In genomic region chr3:99778526-99778925, GRCm38 (mm10) we compare ENCODE assay signal across 13 mouse cellular contexts.
DNase-seq lines count a peak whose midpoint lies in the region; ATAC-seq and TF ChIP-seq lines count a peak whose summit lies in the region.
"Had no signal": no experiment of that assay in that cellular context is flagged by ENCODE, and none has a peak within 500 bp of the region (broad histone marks: within the 10 kb centered on the region; RNA-seq: fewer than 3 reads in every experiment).

No protein-coding gene starts in this region.

- no peaks in the 10 kb centered on the region for H3K4me1 ChIP-seq in limb, embryonic 14.5 days (ENCODE audit: control insufficient read depth, insufficient read depth, low read length)
- no peaks in the 10 kb centered on the region for H3K4me1 ChIP-seq in limb, embryonic 10.5 days
- H3K4me1 ChIP-seq: liver, embryonic 12.5 days; neural tube, embryonic 15.5 days had no signal

- DNase-seq in cerebellum, postnatal 10 days: peak; percentile 62 to 73
- no peak for DNase-seq in cerebellum, adult 11-12 months
- DNase-seq in limb, embryonic 14.5 days (ENCODE audit: low spot score): peak; percentile 30
- DNase-seq in limb, embryonic 10.5 days (ENCODE audit: low spot score): no peak
- peak; percentile 36 for DNase-seq in gastrocnemius, postnatal 14 days
- DNase-seq in embryo, embryonic 10 days (ENCODE audit: low spot score): no peak
- no peak for DNase-seq in frontal cortex, postnatal 25 days (ENCODE audit: low spot score in 2 of 2)
- DNase-seq: right cerebral cortex, adult 18-20 months; thymus, adult 18-20 months had no signal

- H3K4me2 ChIP-seq in limb, embryonic 14.5 days (replicated peaks; ENCODE audit: low read depth, low read length, severe bottlenecking): no peak overlapping the region
- H3K4me2 ChIP-seq in myocyte (ENCODE audit: low read depth): peak overlapping the region; percentile 21
- H3K4me2 ChIP-seq: liver, embryonic 12.5 days; neural tube, embryonic 15.5 days had no signal

- no peaks in the 10 kb centered on the region for H3K9me3 ChIP-seq in limb, embryonic 14.5 days (ENCODE audit: control insufficient read depth, low read length)
- H3K9me3 ChIP-seq in limb, embryonic 10.5 days (replicated peaks): no peaks in the 10 kb centered on the region
- H3K9me3 ChIP-seq: liver, embryonic 12.5 days; neural tube, embryonic 15.5 days had no signal

- no peak overlapping the region for H3K27ac ChIP-seq in limb, embryonic 14.5 days (replicated peaks; ENCODE audit: low read depth, low read length)
- no peak overlapping the region for H3K27ac ChIP-seq in limb, embryonic 10.5 days
- H3K27ac ChIP-seq: kidney, postnatal 0 days; liver, embryonic 12.5 days; neural tube, embryonic 15.5 days had no signal

- no peak overlapping the region for H3K4me3 ChIP-seq in limb, embryonic 14.5 days (replicated peaks; ENCODE audit: low read length)
- no peak overlapping the region for H3K4me3 ChIP-seq in limb, embryonic 10.5 days
- no peak overlapping the region for H3K4me3 ChIP-seq in myocyte
- H3K4me3 ChIP-seq: liver, embryonic 12.5 days; neural tube, embryonic 15.5 days had no signal

- WGBS in limb, embryonic 14.5 days: 60% methylated on average over 6 of the region's 6 CpGs
- 82% methylated on average over 6 of the region's 6 CpGs for WGBS in limb, embryonic 10.5 days

- intact Hi-C loops in gastrocnemius, postnatal 14 days (cut with DNase I; ENCODE audit: low total_unique reads): no loop called here

- H3K27me3 ChIP-seq in limb, embryonic 14.5 days (ENCODE audit: control insufficient read depth, insufficient read depth, low read length): no peaks in the 10 kb centered on the region
- H3K27me3 ChIP-seq in limb, embryonic 10.5 days (ENCODE audit: low read depth, poor library complexity, severe bottlenecking): no peaks in the 10 kb centered on the region
- no peaks in the 10 kb centered on the region for H3K27me3 ChIP-seq in myocyte (ENCODE audit: control insufficient read depth, insufficient read depth, insufficient read length)
- H3K27me3 ChIP-seq: liver, embryonic 12.5 days; neural tube, embryonic 15.5 days had no signal

- H3ac ChIP-seq in myocyte (ENCODE audit: control insufficient read depth, insufficient read length): no peak overlapping the region

- TF ChIP-seq POLR2A in limb, embryonic 14.5 days (IDR thresholded peaks at IDR 0.05; ENCODE audit: borderline replicate concordance, extremely low read depth, insufficient read depth, insufficient read length): no peak
- TF ChIP-seq POLR2A in myocyte (IDR thresholded peaks at IDR 0.05; ENCODE audit: insufficient read length, low read depth): no peak

- no peaks in the 10 kb centered on the region for H3K79me2 ChIP-seq in myocyte (ENCODE audit: control insufficient read depth, insufficient read depth)

- no peak overlapping the region for H3K9ac ChIP-seq in limb, embryonic 14.5 days (ENCODE audit: low read depth, low read length, severe bottlenecking)
- H3K9ac ChIP-seq: liver, embryonic 12.5 days; neural tube, embryonic 15.5 days had no signal

- no peak for ATAC-seq in limb, embryonic 14.5 days (ENCODE audit: low FRiP score, low read depth)
- ATAC-seq: liver, embryonic 12.5 days had no signal

- no peaks in the 10 kb centered on the region for H3K36me3 ChIP-seq in limb, embryonic 14.5 days (ENCODE audit: control insufficient read depth, insufficient read depth, low read length)
- no peaks in the 10 kb centered on the region for H3K36me3 ChIP-seq in limb, embryonic 10.5 days
- no peaks in the 10 kb centered on the region for H3K36me3 ChIP-seq in myocyte (ENCODE audit: control insufficient read depth, insufficient read depth)
- H3K36me3 ChIP-seq: liver, embryonic 12.5 days; neural tube, embryonic 15.5 days had no signal

TF ChIP-seq in myocyte, 11 proteins besides CTCF, POLR2A, EP300 and RAD21:
- no peak for TF ChIP-seq CEBPB (IDR thresholded peaks at IDR 0.05; ENCODE audit: insufficient read depth, poor library complexity, severe bottlenecking)

Comparison
In these comparisons a context has a peak if more than half of its experiments do, and no peak if none do; other contexts are left out.
1. DNase-seq: peak in cerebellum, postnatal 10 days (2 of 2), limb, embryonic 14.5 days (single experiment) and gastrocnemius, postnatal 14 days (single experiment); none in cerebellum, adult 11-12 months (single experiment), limb, embryonic 10.5 days (single experiment), embryo, embryonic 10 days (single experiment) and frontal cortex, postnatal 25 days (0 of 2).